Mouse (Mus musculus) liver, postnatal 0 days (tissue): ENCODE data around the gene Cd164l2.

Source experiments
- CTCF ChIP-seq: sonication (generic); IDR thresholded peaks from 2 replicates; pipeline ENCODE4 v1.5.1; 2016; ENCODE audit warnings: antibody characterized with exemption, low read depth
- EP300 ChIP-seq: IDR thresholded peaks from 2 replicates; pipeline ENCODE4 v1.6.1; 2016; ENCODE audit warnings: antibody characterized with exemption, low read depth, mild to moderate bottlenecking

DNA sequence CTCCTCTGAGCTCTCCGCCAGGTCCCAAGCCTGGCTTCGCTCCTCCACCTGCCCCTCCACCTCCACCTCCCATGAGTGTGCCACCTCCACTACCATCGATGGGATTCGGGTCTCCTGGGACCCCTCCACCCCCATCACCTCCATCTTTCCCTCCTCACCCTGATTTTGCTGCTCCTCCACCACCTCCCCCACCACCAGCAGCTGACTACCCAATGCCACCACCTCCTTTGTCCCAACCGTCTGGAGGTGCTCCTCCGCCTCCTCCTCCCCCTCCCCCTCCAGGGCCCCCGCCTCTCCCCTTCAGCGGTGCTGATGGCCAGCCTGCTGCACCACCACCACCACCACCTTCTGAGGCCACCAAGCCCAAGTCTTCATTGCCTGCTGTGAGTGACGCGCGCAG, 17.4 kb upstream of the Cd164l2 start:
- TF ChIP-seq CTCF (no peak), EP300 (no peak)
